Mouse (Mus musculus) kidney, embryonic 15.5 days (tissue): ENCODE measurements around the gene Olfr94. TPM values are rescaled to one million over a fixed set of nuclear protein-coding genes. Genes with fewer than 3 reads are reported as not detected.
"Not testable (repeated sequence)": the region's sequence is repeated elsewhere in the genome, so short reads cannot be mapped to it uniquely, and the experiment has no call there.

Source experiments
- ATAC-seq: fragments of 200-750 bp; cut with Nextera tagmentation; replicated peaks from 2 replicates; pipeline ENCODE4 v1.8.0; 2017; ENCODE audit warnings: moderate TSS enrichment; ENCODE audit not compliant: low FRiP score
- H3K27ac ChIP-seq: fragments of 300-500 bp; sonication (generic); 2 replicates; pipeline ENCODE4 v1.5.1; 2015; ENCODE audit warnings: mild to moderate bottlenecking, inconsistent platforms
- H3K27me3 ChIP-seq: fragments of 300-500 bp; sonication (generic); 2 replicates; pipeline ENCODE4 v1.6.1; 2015; ENCODE audit warnings: inconsistent platforms
- H3K36me3 ChIP-seq: fragments of 300-500 bp; sonication (generic); 2 replicates; pipeline ENCODE4 v1.6.1; 2015; ENCODE audit warnings: inconsistent platforms
- H3K4me1 ChIP-seq: fragments of 300-500 bp; sonication (generic); 2 replicates; pipeline ENCODE4 v1.6.1; 2015; ENCODE audit warnings: inconsistent platforms
- H3K4me2 ChIP-seq: fragments of 300-500 bp; sonication (generic); 2 replicates; pipeline ENCODE4 v1.6.1; 2015; ENCODE audit warnings: moderate library complexity, mild to moderate bottlenecking, inconsistent platforms
- H3K4me3 ChIP-seq: fragments of 300-500 bp; sonication (generic); replicated peaks from 2 replicates; pipeline ENCODE4 v1.5.1; 2015; ENCODE audit warnings: mild to moderate bottlenecking, inconsistent platforms
- H3K9ac ChIP-seq: fragments of 300-500 bp; sonication (generic); 2 replicates; pipeline ENCODE4 v1.6.1; 2015; ENCODE audit warnings: mild to moderate bottlenecking, inconsistent platforms
- H3K9me3 ChIP-seq: fragments of 300-500 bp; sonication (generic); replicated peaks from 2 replicates; pipeline ENCODE4 v1.6.1; 2016; ENCODE audit warnings: inconsistent platforms
- WGBS: fragments of 180-500 bp; shearing (Covaris S2); methylation state at CpG from one replicate; pipeline ENCODE4 v1.1.7; 2015; ENCODE audit warnings: mixed read lengths; 5-methylcytosine and 5-hydroxymethylcytosine counted together
- polyA plus RNA-seq: library from polyadenylated mRNA; unstranded; fragments of >200 nt; fragmentation: Nextera tagmentation; extraction: Ambion mirVana; gene quantifications from 2 replicates; pipeline ENCODE4 v1.2.1, GENCODE M21; 2015

Gene Olfr94
- polyA plus RNA-seq: not detected in 2 replicates

DNA sequence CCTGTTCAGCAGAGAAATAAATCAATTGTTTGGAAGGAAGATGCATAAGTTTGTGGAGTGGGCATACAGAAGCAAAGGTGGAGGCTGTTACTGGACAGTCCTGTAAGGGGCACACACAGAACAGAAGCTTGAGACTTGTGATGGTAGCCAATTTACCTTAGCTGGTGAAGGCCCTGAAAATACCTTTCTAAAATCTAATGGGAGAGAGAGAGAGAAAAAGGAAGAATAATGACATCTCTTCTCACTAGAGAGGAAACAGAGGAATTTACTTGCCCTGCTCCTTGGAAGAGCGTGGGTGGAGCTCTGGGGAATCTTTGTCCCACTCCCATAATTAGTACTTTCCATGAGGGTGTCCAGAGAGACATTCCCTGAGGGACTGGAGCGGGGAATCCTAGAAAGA is at the start of gene Olfr94:
TSS of gene Olfr94 (minus strand) at position 101 of the 400 bp plus-strand sequence.
- no peaks in the 10 kb centered on the region for H3K36me3 ChIP-seq
- peaks cover 11% of the 10 kb centered on the region; the same call in 1 of the 2 replicates for H3K4me1 ChIP-seq
- H3K4me2 ChIP-seq: no peak within 1 kb of the TSS
- no peak within 1 kb of the TSS for H3K9ac ChIP-seq
- WGBS: 73% methylated on average over 2 of the region's 2 CpGs
- H3K9me3 ChIP-seq: no peaks in the 10 kb centered on the region
- no peak for ATAC-seq
- no peak within 1 kb of the TSS for H3K4me3 ChIP-seq
- peaks cover 58% of the 10 kb centered on the region for H3K27me3 ChIP-seq
- no peak within 1 kb of the TSS for H3K27ac ChIP-seq

DNA sequence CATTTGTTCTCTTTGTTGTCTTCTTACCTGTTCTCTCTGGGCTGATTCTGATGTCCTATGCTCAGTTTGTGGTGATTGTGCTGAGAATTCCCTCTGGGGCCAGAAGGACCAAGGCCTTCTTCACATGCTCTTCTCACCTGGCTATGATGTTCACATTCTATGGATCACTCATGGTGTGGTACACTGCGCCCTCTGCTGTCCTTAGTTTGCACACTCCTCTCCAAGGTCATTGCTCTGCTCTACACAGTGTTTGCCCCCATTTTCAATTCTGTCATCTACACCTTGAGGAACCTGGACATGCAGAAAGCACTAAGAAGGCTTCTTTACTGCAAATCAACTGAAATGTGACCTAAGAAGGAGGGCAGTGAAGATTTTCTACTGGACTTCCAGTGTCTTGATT is 49.8 kb upstream of the Olfr94 start:
- no peak overlapping the region for H3K4me2 ChIP-seq
- no peaks in the 10 kb centered on the region for H3K4me1 ChIP-seq
- H3K9me3 ChIP-seq: no peaks in the 10 kb centered on the region
- H3K9ac ChIP-seq: no peak overlapping the region
- H3K27me3 ChIP-seq: 0 out of 2 replicates have a peak, but pooled peaks cover 4% of the 10 kb centered on the region
- H3K27ac ChIP-seq: no peak overlapping the region
- WGBS: 13% methylated on average over 1 of the region's 1 CpGs
- ATAC-seq: no peak
- no peaks in the 10 kb centered on the region for H3K36me3 ChIP-seq
- no peak overlapping the region for H3K4me3 ChIP-seq

DNA sequence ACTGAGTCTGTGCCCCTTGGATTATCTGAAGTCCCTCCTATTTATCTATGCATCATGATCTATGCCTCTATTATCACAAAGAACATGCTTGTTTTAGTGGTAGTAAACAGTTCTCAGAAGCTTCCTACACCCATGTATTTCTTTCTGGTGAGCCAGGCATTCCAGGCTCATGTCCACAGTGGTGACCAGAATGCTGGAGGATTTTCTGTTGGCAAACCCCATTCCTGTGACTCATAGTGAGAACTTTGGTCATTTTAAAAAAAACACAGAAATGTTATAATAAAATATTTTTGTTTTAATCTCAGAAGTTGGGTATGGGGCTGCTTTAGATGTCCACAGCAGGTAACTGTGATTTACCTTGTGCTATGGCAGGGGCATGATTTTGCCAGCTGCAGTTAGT is 48.7 kb upstream of the Olfr94 start:
- Histone ChIP-seq H3K27me3 (0 out of 2 replicates have a peak, but pooled peaks cover under 1% of the 10 kb centered on the region), H3K4me3 (no peak overlapping the region), H3K4me1 (no peaks in the 10 kb centered on the region), H3K4me2 (no peak overlapping the region), H3K36me3 (no peaks in the 10 kb centered on the region), H3K9ac (no peak overlapping the region), H3K27ac (no peak overlapping the region), H3K9me3 (no peaks in the 10 kb centered on the region)
- no peak for ATAC-seq

DNA sequence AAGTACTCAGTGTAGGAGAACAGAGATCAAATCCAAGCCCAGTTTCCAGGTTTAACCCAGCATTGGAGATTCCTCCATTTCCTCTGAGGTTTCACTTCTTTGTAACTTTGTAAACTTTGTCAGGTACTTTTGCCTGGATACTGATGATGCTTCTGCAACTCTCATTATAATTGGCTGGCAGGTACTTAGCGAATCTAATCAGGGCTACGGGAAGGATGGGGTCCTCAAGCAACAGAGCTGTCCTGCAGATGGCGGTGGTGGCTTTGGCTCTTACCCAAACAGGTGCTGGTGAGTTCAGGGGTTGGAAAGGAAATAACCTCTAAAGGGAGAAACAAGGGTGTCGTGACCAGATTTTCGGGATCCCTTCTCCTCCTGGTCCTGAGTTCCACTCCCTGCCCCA is 45.9 kb upstream of the Olfr94 start:
- ATAC-seq: peak; percentile 71; the same call in 1 of the 2 replicates
- no peaks in the 10 kb centered on the region for H3K27me3 ChIP-seq
- H3K9ac ChIP-seq: no peak overlapping the region
- no peak overlapping the region for H3K4me3 ChIP-seq
- 35% methylated on average over 5 of the region's 5 CpGs for WGBS
- H3K4me1 ChIP-seq: no peaks in the 10 kb centered on the region
- no peaks in the 10 kb centered on the region for H3K9me3 ChIP-seq
- H3K36me3 ChIP-seq: no peaks in the 10 kb centered on the region
- H3K4me2 ChIP-seq: no peak overlapping the region
- H3K27ac ChIP-seq: no peak overlapping the region

DNA sequence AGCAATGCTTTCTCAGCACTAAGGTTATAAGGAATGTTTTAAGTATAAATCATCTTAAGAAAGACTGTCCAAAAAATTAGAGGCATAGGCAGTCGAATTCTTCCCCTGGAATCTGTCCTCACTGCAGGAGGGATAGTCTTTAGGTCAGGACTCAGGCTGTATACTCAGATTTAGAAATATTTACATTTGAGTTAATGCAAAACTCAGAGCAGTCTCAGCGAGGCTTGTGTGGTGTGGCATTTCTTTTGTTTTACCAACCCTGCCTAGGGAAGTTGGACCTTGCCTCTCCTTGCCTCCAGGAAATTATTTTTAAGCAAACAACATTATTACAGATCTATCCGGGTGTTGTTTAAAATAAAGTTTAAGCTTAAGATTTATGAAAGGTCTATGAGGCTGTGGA is 41.4 kb upstream of the Olfr94 start:
- no peak for ATAC-seq

DNA sequence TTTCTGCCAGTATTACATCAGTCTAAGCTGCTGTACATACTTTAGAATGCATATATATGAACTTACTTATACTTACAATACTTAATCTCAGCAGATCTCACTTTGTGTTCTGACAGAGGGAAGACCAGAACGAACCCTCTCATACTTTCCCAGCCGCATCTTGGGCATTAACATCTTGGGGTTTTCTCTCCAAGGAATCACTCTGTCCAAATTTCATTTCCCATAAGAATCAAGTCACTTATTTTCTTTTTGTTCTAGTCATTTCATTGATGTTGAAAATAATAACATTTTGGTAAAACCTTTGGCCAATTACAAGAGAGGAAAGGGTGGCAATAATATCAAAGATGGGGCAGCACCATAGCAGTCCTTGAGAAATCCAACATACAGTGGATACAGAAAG is 36.4 kb upstream of the Olfr94 start, which contains the start of gene Olfr97:
TSS of gene Olfr97 (minus strand) at position 101 of the 400 bp plus-strand sequence.
- ATAC-seq, H3K9me3 ChIP-seq, H3K27ac ChIP-seq, H3K27me3 ChIP-seq, H3K36me3 ChIP-seq, H3K4me3 ChIP-seq, H3K4me2 ChIP-seq, H3K4me1 ChIP-seq, H3K9ac ChIP-seq: not testable (repeated sequence)
- WGBS: 88% methylated on average over 2 of the region's 2 CpGs

More for the DNA sequence above, 41.4 kb upstream of the Olfr94 start:
- Histone ChIP-seq H3K9ac (no peak overlapping the region), H3K4me2 (no peak overlapping the region), H3K4me1 (no peaks in the 10 kb centered on the region), H3K4me3 (no peak overlapping the region), H3K36me3 (no peaks in the 10 kb centered on the region), H3K27me3 (no peaks in the 10 kb centered on the region), H3K9me3 (no peaks in the 10 kb centered on the region), H3K27ac (no peak overlapping the region)
- WGBS: 48% methylated on average over 3 of the region's 3 CpGs

DNA sequence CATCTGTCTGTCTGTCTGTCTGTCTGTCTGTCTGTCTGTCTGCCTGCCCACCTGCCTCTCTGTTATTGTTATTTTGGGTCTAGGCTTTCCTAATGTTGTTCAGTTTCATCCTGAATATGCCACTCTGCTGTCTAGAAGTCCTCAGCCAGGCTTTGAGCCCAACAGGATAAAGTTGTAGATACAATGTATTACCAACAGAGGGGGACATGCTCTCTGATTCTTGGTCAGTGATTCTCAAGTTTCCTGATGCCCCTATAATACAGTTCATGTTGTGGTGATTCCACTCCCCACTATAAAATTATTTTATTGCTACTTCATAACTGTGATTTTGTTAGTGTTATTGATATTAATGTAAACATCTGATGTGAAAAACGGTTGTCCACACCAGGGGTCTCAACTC is 21.1 kb upstream of the Olfr94 start:
- Histone ChIP-seq H3K4me2 (no peak overlapping the region), H3K4me3 (no peak overlapping the region), H3K4me1 (no peaks in the 10 kb centered on the region), H3K36me3 (no peaks in the 10 kb centered on the region), H3K9me3 (no peaks in the 10 kb centered on the region; the same call in 1 of the 2 replicates), H3K27me3 (peaks cover 7% of the 10 kb centered on the region; the same call in 1 of the 2 replicates), H3K27ac (no peak overlapping the region), H3K9ac (no peak overlapping the region)
- no peak for ATAC-seq
- 24% methylated on average over 1 of the region's 1 CpGs for WGBS

DNA sequence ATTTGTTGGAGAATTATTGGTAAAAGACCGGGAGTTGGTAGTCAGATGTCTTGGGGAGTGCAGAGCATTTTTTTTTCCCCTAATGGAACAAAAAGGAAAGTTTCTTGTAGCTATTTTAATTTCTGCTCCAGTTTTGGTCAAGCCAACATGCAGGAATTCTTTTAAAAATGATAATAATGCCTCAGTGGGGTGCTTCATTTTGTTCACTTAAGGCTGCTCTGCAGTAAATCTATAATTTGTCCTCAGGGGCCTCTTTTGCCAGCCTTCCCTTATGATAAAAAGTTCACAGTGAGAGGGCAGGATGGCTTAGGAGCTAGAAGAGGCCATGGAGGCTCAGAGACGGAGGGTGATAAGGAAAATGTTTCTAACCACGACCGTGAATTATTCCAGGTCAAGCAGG is 19.1 kb upstream of the Olfr94 start, which contains the start of gene Olfr96:
TSS of gene Olfr96 (plus strand) at position 301 of the 400 bp plus-strand sequence.
- 57% methylated on average over 4 of the region's 4 CpGs for WGBS
- no peaks in the 10 kb centered on the region for H3K4me1 ChIP-seq
- H3K27me3 ChIP-seq: peaks cover 7% of the 10 kb centered on the region; the same call in 1 of the 2 replicates
- no peak within 1 kb of the TSS for H3K4me2 ChIP-seq
- no peak within 1 kb of the TSS for H3K4me3 ChIP-seq
- H3K27ac ChIP-seq: no peak within 1 kb of the TSS
- no peak for ATAC-seq
- no peaks in the 10 kb centered on the region; the same call in 1 of the 2 replicates for H3K9me3 ChIP-seq
- no peaks in the 10 kb centered on the region for H3K36me3 ChIP-seq
- no peak within 1 kb of the TSS for H3K9ac ChIP-seq

DNA sequence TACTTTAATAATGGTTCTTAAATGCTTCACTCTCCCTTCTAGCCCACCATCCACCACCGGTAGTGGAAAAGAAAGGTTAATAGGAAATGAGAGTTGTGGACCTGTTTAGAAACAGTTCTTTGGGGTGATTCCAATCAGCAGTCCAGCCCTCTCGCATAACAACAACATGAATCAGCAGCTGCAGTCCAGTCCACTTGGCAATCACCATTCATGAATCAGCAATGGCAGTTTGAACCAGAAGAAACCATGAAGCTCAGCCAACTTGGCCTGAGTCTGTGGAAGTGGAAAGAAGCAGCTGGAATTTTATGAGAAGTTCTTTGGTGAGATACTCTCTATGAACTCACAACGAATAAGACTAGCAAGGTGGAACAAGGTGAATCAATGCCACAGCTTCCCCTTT is 17.7 kb upstream of the Olfr94 start:
- H3K9me3 ChIP-seq: no peaks in the 10 kb centered on the region; the same call in 1 of the 2 replicates
- no peak overlapping the region for H3K4me3 ChIP-seq
- 78% methylated on average over 3 of the region's 3 CpGs for WGBS
- H3K36me3 ChIP-seq: no peaks in the 10 kb centered on the region
- H3K4me2 ChIP-seq: no peak overlapping the region
- no peak overlapping the region for H3K9ac ChIP-seq
- H3K27ac ChIP-seq: no peak overlapping the region
- H3K27me3 ChIP-seq: peaks cover 7% of the 10 kb centered on the region; the same call in 1 of the 2 replicates
- no peak for ATAC-seq
- no peaks in the 10 kb centered on the region for H3K4me1 ChIP-seq

DNA sequence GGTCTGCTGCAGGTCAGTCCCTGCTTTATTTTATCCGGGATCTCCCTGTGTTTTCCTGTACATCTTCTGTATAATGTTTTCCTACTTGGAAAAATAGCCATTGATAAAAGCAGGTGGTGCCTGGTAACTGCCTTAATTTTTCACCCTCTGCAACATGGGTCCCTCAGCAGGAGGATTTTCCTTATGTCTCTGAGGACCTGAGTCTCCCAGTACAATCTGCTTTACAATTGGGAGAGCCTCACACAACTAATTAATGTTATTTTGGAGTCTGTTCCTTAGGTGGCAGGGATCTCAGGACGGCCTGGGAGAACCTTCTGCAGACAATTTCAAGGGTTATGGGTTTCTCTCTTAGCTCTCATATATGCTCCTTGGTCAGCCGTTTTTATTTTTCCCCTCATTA is 12.2 kb upstream of the Olfr94 start, which contains the start of gene Olfr95:
TSS of gene Olfr95 (minus strand) at position 101 of the 400 bp plus-strand sequence.
- WGBS: 74% methylated on average over 3 of the region's 3 CpGs

DNA sequence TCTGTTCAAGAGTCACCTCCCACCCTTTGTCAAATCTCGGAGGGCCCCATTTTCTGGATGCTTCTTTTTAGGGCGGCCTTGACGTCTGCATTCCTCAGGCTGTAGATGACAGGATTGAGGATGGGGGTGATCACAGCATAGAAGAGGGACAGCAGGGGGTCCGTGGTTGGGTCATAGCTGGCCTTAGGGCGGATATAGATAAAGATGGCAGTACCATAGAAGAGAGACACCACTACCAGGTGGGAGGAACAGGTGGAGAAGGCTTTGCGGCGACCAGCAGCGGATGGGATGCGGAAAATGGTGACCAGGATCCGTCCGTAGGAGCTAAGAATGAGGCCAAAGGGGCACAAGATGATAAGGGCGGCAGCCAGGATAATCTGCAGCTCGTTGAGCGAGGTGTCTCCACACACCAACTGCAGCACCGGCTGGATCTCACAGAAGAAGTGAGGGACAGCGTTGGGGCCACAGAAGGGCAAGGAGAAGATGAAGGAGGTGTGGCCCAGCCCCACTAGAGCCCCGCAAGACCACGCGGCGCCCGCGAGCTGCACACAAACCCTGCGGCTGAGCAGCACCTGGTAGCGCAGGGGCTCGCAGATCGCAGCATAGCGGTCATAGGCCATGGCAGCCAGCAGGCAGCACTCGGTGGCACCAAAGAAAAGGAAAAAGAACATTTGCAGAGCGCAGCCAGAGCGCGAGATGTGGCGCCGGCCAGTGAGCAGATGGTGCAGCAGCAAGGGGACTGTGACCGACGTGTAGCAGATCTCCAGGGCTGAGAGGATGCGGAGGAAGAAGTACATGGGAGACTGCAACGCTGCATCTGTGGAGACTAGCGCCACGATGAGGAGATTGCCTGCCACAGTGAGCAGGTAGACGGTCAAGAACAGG is 10.3 kb upstream of the Olfr94 start:
- Histone ChIP-seq H3K9me3 (no peaks in the 10 kb centered on the region), H3K4me1 (no peaks in the 10 kb centered on the region), H3K4me3 (peak overlapping the region; percentile 13; the same call in 1 of the 2 replicates), H3K9ac (no peak overlapping the region), H3K27me3 (peaks cover 28% of the 10 kb centered on the region), H3K36me3 (no peaks in the 10 kb centered on the region), H3K27ac (no peak overlapping the region), H3K4me2 (peak overlapping the region; percentile 43)
- no peak for ATAC-seq
- 20% methylated on average over 40 of the region's 40 CpGs for WGBS

More for the DNA sequence above, 12.2 kb upstream of the Olfr94 start, which contains the start of gene Olfr95:
- Histone ChIP-seq H3K4me3 (no peak within 1 kb of the TSS), H3K4me1 (no peaks in the 10 kb centered on the region), H3K27ac (no peak within 1 kb of the TSS), H3K36me3 (no peaks in the 10 kb centered on the region), H3K4me2 (no peak within 1 kb of the TSS), H3K9me3 (no peaks in the 10 kb centered on the region; the same call in 1 of the 2 replicates), H3K27me3 (peaks cover 25% of the 10 kb centered on the region), H3K9ac (no peak within 1 kb of the TSS)
- no peak for ATAC-seq

DNA sequence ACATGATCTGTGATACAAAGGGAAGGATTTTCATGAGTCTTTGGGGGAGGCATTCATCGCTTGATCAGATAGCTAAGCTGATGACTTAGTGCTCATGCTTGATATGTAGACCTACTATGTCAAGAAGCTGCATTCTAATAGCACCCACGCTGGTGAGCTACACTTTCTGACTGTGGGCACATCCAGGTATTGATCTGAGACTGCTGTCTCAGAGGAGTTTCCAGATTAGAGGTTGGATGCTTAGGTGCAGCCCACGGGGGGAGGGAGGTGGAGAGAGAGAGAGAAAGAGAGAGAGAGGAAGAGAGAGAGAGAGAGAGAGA is 3.1 kb upstream of the Olfr94 start:
- H3K27me3 ChIP-seq: peaks cover 34% of the 10 kb centered on the region
- H3K27ac ChIP-seq: no peak overlapping the region
- H3K4me3 ChIP-seq: no peak overlapping the region
- WGBS: 42% methylated on average over 3 of the region's 3 CpGs
- H3K36me3 ChIP-seq: no peaks in the 10 kb centered on the region
- H3K4me2 ChIP-seq: no peak overlapping the region
- no peaks in the 10 kb centered on the region for H3K4me1 ChIP-seq
- no peaks in the 10 kb centered on the region for H3K9me3 ChIP-seq
- H3K9ac ChIP-seq: no peak overlapping the region
- ATAC-seq: no peak
